Mouse (Mus musculus): ENCODE measurements around the gene Lgi4.

Lgi4 gene

GRCm38 (mm10) chr7:31059108-31059507 lies at the start of gene Lgi4:
Gene Lgi4 (plus strand): TSS chr7:31059342.
- WGBS = 8% methylated on average over 2 of the region's 2 CpGs

- 69% methylated on average over 5 of the region's 5 CpGs for WGBS
Observed at GRCm38 (mm10) chr7:31012971-31013370, 46.2 kb upstream of the Lgi4 start.

GRCm38 (mm10) chr7:31017104-31017901 lies 41.8 kb upstream of the Lgi4 start:
- 29% methylated on average over 10 of the region's 10 CpGs for WGBS

- WGBS = 79% methylated on average over 8 of the region's 8 CpGs
Observed at GRCm38 (mm10) chr7:31028609-31029008, 30.5 kb upstream of the Lgi4 start.

- WGBS = 67% methylated on average over 2 of the region's 2 CpGs
Observed at GRCm38 (mm10) chr7:31030717-31031116, 28.4 kb upstream of the Lgi4 start.

GRCm38 (mm10) chr7:31031731-31032130 lies 27.4 kb upstream of the Lgi4 start:
- 86% methylated on average over 7 of the region's 7 CpGs for WGBS

GRCm38 (mm10) chr7:31033409-31034165 lies 25.6 kb upstream of the Lgi4 start:
- 64% methylated on average over 9 of the region's 9 CpGs for WGBS

- WGBS = 61% methylated on average over 11 of the region's 11 CpGs
Observed at GRCm38 (mm10) chr7:31034789-31035188, 24.4 kb upstream of the Lgi4 start.

- WGBS = 82% methylated on average over 11 of the region's 11 CpGs
Observed at GRCm38 (mm10) chr7:31035291-31035690, 23.9 kb upstream of the Lgi4 start.

- 88% methylated on average over 7 of the region's 7 CpGs for WGBS
Observed at GRCm38 (mm10) chr7:31036917-31037316, 22.2 kb upstream of the Lgi4 start.

- WGBS = 64% methylated on average over 2 of the region's 2 CpGs
Observed at GRCm38 (mm10) chr7:31037675-31038074, 21.5 kb upstream of the Lgi4 start.

GRCm38 (mm10) chr7:31039011-31039410 lies 20.1 kb upstream of the Lgi4 start:
- WGBS = 77% methylated on average over 4 of the region's 4 CpGs

GRCm38 (mm10) chr7:31040281-31041022 lies 18.7 kb upstream of the Lgi4 start:
- 84% methylated on average over 12 of the region's 12 CpGs for WGBS

GRCm38 (mm10) chr7:31041023-31041407 lies 18.1 kb upstream of the Lgi4 start:
- 67% methylated on average over 8 of the region's 8 CpGs for WGBS

- 25% methylated on average over 28 of the region's 28 CpGs for WGBS
Observed at GRCm38 (mm10) chr7:31041662-31042315, 17.4 kb upstream of the Lgi4 start.

GRCm38 (mm10) chr7:31042431-31042910 lies 16.7 kb upstream of the Lgi4 start, which contains the start of gene Fxyd5:
Gene Fxyd5 (minus strand): TSS chr7:31042481.
- 64% methylated on average over 10 of the region's 10 CpGs for WGBS

GRCm38 (mm10) chr7:31049135-31049845 lies 9.9 kb upstream of the Lgi4 start:
- 14% methylated on average over 5 of the region's 5 CpGs for WGBS

GRCm38 (mm10) chr7:31049846-31050281 lies 9.3 kb upstream of the Lgi4 start:
- 3% methylated on average over 15 of the region's 15 CpGs for WGBS

GRCm38 (mm10) chr7:31050487-31050886 lies 8.7 kb upstream of the Lgi4 start:
- WGBS = 1% methylated on average over 6 of the region's 6 CpGs

GRCm38 (mm10) chr7:31050921-31051320 lies 8.2 kb upstream of the Lgi4 start:
- 3% methylated on average over 9 of the region's 9 CpGs for WGBS
